Mouse (Mus musculus): ENCODE measurements around the gene Gm17949. TPM values are rescaled to one million over a fixed set of nuclear protein-coding genes. Genes with fewer than 3 reads are reported as not detected.
A peak's percentile ranks its signal among the peaks of the same experiment; 100 is the strongest.
"Not testable (repeated sequence)": the region's sequence is repeated elsewhere in the genome, so short reads cannot be mapped to it uniquely, and the experiment has no call there.

Gm17949 gene
- polyA plus RNA-seq, 1 experiment from 2014 or later: 0.43 TPM

- Histone ChIP-seq H3K4me1 (peaks cover 17% of the 10 kb centered on the region), H3K4me3 (peak within 1 kb of the TSS; percentile 88), H3K4me2 (peak within 1 kb of the TSS; percentile 69), H3K9ac (peak within 1 kb of the TSS; percentile 98), H3K27me3 (replicated peaks) (no peaks in the 10 kb centered on the region), H3K27ac (peak within 1 kb of the TSS; percentile 93), H3K36me3 (replicated peaks) (peaks cover 21% of the 10 kb centered on the region; the same call in 1 of the 2 replicates), H3K9me3 (no peaks in the 10 kb centered on the region)
- no peak; the same call in 1 of the 2 replicates for ATAC-seq (replicated peaks)
- WGBS: under 1% methylated on average over 65 of the region's 99 CpGs
These were observed 19.8 kb downstream of the Gm17949 start, which contains the start of gene Khsrp for GRCm38 (mm10) chr17:57030931-57031660. TSS of gene Khsrp (minus strand) at chr17:57031522.

GRCm38 (mm10) chr17:57031661-57032420 is 20.6 kb downstream of the Gm17949 start:
- Histone ChIP-seq H3K9me3 (no peaks in the 10 kb centered on the region), H3K27ac (peak overlapping the region; percentile 82), H3K27me3 (replicated peaks) (no peaks in the 10 kb centered on the region), H3K36me3 (replicated peaks) (peaks cover 14% of the 10 kb centered on the region; the same call in 1 of the 2 replicates), H3K4me2 (peak overlapping the region; percentile 49), H3K4me3 (peak overlapping the region; percentile 36), H3K4me1 (peaks cover 17% of the 10 kb centered on the region), H3K9ac (peak overlapping the region; percentile 4)
- peak; percentile 96 for ATAC-seq (replicated peaks)
- WGBS: under 1% methylated on average over 38 of the region's 38 CpGs

- no peak overlapping the region for H3K27ac ChIP-seq
- ATAC-seq (replicated peaks): no peak
- 85% methylated on average over 4 of the region's 4 CpGs for whole genome bisulfite sequencing
- 0 out of 2 replicates have a peak, but pooled peaks cover 4% of the 10 kb centered on the region for H3K36me3 ChIP-seq (replicated peaks)
- H3K27me3 ChIP-seq (replicated peaks): no peaks in the 10 kb centered on the region
- H3K9me3 ChIP-seq: no peaks in the 10 kb centered on the region
- peaks cover 17% of the 10 kb centered on the region for H3K4me1 ChIP-seq
- no peak overlapping the region for H3K9ac ChIP-seq
- peak overlapping the region; percentile 36; the same call in 1 of the 2 replicates for H3K4me3 ChIP-seq
- H3K4me2 ChIP-seq: no peak overlapping the region
These were observed 21.6 kb downstream of the Gm17949 start for GRCm38 (mm10) chr17:57032854-57033253.

- Histone ChIP-seq H3K36me3 (replicated peaks) (no peaks in the 10 kb centered on the region), H3K27ac (no peak overlapping the region), H3K9ac (no peak overlapping the region), H3K4me1 (no peaks in the 10 kb centered on the region), H3K4me2 (no peak overlapping the region), H3K4me3 (no peak overlapping the region), H3K27me3 (replicated peaks) (no peaks in the 10 kb centered on the region), H3K9me3 (no peaks in the 10 kb centered on the region)
- ATAC-seq (replicated peaks): no peak
- 44% methylated on average over 8 of the region's 8 CpGs for WGBS
These were observed 27.7 kb downstream of the Gm17949 start for GRCm38 (mm10) chr17:57038978-57039377.

GRCm38 (mm10) chr17:57041554-57041953 is 30.3 kb downstream of the Gm17949 start, which contains the start of gene Slc25a41:
TSS of gene Slc25a41 (minus strand) at chr17:57041654.
- Histone ChIP-seq H3K4me1 (no peaks in the 10 kb centered on the region), H3K9ac (no peak within 1 kb of the TSS), H3K4me3 (no peak within 1 kb of the TSS), H3K36me3 (replicated peaks) (0 out of 2 replicates have a peak, but pooled peaks cover 8% of the 10 kb centered on the region), H3K4me2 (no peak within 1 kb of the TSS), H3K27me3 (replicated peaks) (no peaks in the 10 kb centered on the region), H3K9me3 (no peaks in the 10 kb centered on the region), H3K27ac (no peak within 1 kb of the TSS)
- 69% methylated on average over 8 of the region's 8 CpGs for WGBS
- no peak for ATAC-seq (replicated peaks)

- Histone ChIP-seq H3K4me2 (no peak overlapping the region), H3K27me3 (replicated peaks) (no peaks in the 10 kb centered on the region), H3K9me3 (no peaks in the 10 kb centered on the region), H3K36me3 (replicated peaks) (peaks cover 10% of the 10 kb centered on the region), H3K27ac (no peak overlapping the region), H3K4me3 (no peak overlapping the region), H3K4me1 (no peaks in the 10 kb centered on the region), H3K9ac (no peak overlapping the region)
- no peak for ATAC-seq (replicated peaks)
- 52% methylated on average over 5 of the region's 5 CpGs for WGBS
These were observed 36.1 kb downstream of the Gm17949 start for GRCm38 (mm10) chr17:57047406-57047805.

- no peak overlapping the region for H3K27ac ChIP-seq
- no peak overlapping the region for H3K4me2 ChIP-seq
- 96% methylated on average over 3 of the region's 3 CpGs for WGBS
- peaks cover 24% of the 10 kb centered on the region for H3K36me3 ChIP-seq (replicated peaks)
- no peaks in the 10 kb centered on the region for H3K27me3 ChIP-seq (replicated peaks)
- H3K4me1 ChIP-seq: no peaks in the 10 kb centered on the region
- H3K9ac ChIP-seq: no peak overlapping the region
- no peak for ATAC-seq (replicated peaks)
- H3K4me3 ChIP-seq: no peak overlapping the region
- no peaks in the 10 kb centered on the region for H3K9me3 ChIP-seq
These were observed 37.5 kb downstream of the Gm17949 start for GRCm38 (mm10) chr17:57048816-57049215.

GRCm38 (mm10) chr17:57051679-57052078 is 40.4 kb downstream of the Gm17949 start:
- not testable (repeated sequence) for H3K9ac ChIP-seq; H3K27ac ChIP-seq; H3K9me3 ChIP-seq; H3K4me2 ChIP-seq; ATAC-seq (replicated peaks); H3K4me1 ChIP-seq; H3K27me3 ChIP-seq (replicated peaks); H3K4me3 ChIP-seq
- H3K36me3 ChIP-seq (replicated peaks): peaks cover 20% of the 10 kb centered on the region
- 84% methylated on average over 4 of the region's 4 CpGs for WGBS

GRCm38 (mm10) chr17:57056246-57056645 is 45.0 kb downstream of the Gm17949 start:
- Histone ChIP-seq H3K36me3 (replicated peaks) (peaks cover 20% of the 10 kb centered on the region), H3K27ac (no peak overlapping the region), H3K4me2 (no peak overlapping the region), H3K9ac (no peak overlapping the region), H3K4me1 (peaks cover 21% of the 10 kb centered on the region), H3K27me3 (replicated peaks) (peaks cover 3% of the 10 kb centered on the region), H3K4me3 (no peak overlapping the region), H3K9me3 (no peaks in the 10 kb centered on the region)
- 89% methylated on average over 3 of the region's 3 CpGs for WGBS
- ATAC-seq (replicated peaks): no peak

- ATAC-seq (replicated peaks): peak; percentile 13
These were observed 47.7 kb downstream of the Gm17949 start, which contains the start of gene Crb3 for GRCm38 (mm10) chr17:57058891-57059485. TSS of gene Crb3 (plus strand) at chr17:57059105.

GRCm38 (mm10) chr17:57059486-57059977 is 48.3 kb downstream of the Gm17949 start, which contains the start of gene Slc25a23:
TSS of gene Slc25a23 (minus strand) at chr17:57059863.
- peaks cover 3% of the 10 kb centered on the region; the same call in 1 of the 2 replicates for H3K36me3 ChIP-seq (replicated peaks)
- H3K9ac ChIP-seq: peak within 1 kb of the TSS; percentile 74
- ATAC-seq (replicated peaks): peak; percentile 85
- peak within 1 kb of the TSS; percentile 95 for H3K27ac ChIP-seq
- 0% methylated on average over 38 of the region's 45 CpGs for whole genome bisulfite sequencing
- peaks cover 32% of the 10 kb centered on the region for H3K4me1 ChIP-seq
- H3K9me3 ChIP-seq: no peaks in the 10 kb centered on the region
- H3K27me3 ChIP-seq (replicated peaks): peaks cover 33% of the 10 kb centered on the region
- peak within 1 kb of the TSS; percentile 57 for H3K4me2 ChIP-seq
- peak within 1 kb of the TSS; percentile 87 for H3K4me3 ChIP-seq

More at GRCm38 (mm10) chr17:57058891-57059485, 47.7 kb downstream of the Gm17949 start, which contains the start of gene Crb3:
- Histone ChIP-seq H3K4me1 (peaks cover 32% of the 10 kb centered on the region), H3K27ac (peak within 1 kb of the TSS; percentile 95), H3K9ac (peak within 1 kb of the TSS; percentile 74), H3K4me2 (peak within 1 kb of the TSS; percentile 57), H3K36me3 (replicated peaks) (peaks cover 3% of the 10 kb centered on the region; the same call in 1 of the 2 replicates), H3K27me3 (replicated peaks) (peaks cover 28% of the 10 kb centered on the region), H3K9me3 (no peaks in the 10 kb centered on the region), H3K4me3 (peak within 1 kb of the TSS; percentile 87)
- WGBS: under 1% methylated on average over 7 of the region's 22 CpGs

Data from midbrain, embryonic 15.5 days (tissue).